Mouse (Mus musculus) liver, embryonic 11.5 days (tissue): ENCODE data around the gene Tomm22. TPM values are rescaled to one million over a fixed set of nuclear protein-coding genes. Genes with fewer than 3 reads are reported as not detected.

Experiments
- ATAC-seq: fragments of 200-750 bp; cut with Nextera tagmentation; replicated peaks from 2 replicates; pipeline ENCODE4 v1.8.0; 2017; ENCODE audit warnings: moderate number of reproducible peaks, mild to moderate bottlenecking, moderate TSS enrichment, moderate library complexity; ENCODE audit not compliant: low FRiP score
- DNase-seq: peaks from one replicate; pipeline ENCODE4 v3.0.0-alpha.2; 2017; ENCODE audit warnings: low spot score
- H3K27ac ChIP-seq: fragments of 300-500 bp; sonication (generic); 2 replicates; pipeline ENCODE4 v1.5.1; 2014; ENCODE audit warnings: mild to moderate bottlenecking, low read depth, low read length, control low read depth
- H3K27me3 ChIP-seq: fragments of 300-500 bp; sonication (generic); replicated peaks from 2 replicates; pipeline ENCODE4 v1.6.1; 2014; ENCODE audit warnings: low read length, mixed read lengths; ENCODE audit not compliant: control insufficient read depth, insufficient read depth
- H3K36me3 ChIP-seq: fragments of 300-500 bp; sonication (generic); 2 replicates; pipeline ENCODE4 v1.6.1; 2014; ENCODE audit warnings: mild to moderate bottlenecking, low read length, moderate library complexity, mixed read lengths; ENCODE audit not compliant: control insufficient read depth, insufficient read depth
- H3K4me1 ChIP-seq: fragments of 300-500 bp; sonication (generic); replicated peaks from 2 replicates; pipeline ENCODE4 v1.6.1; 2014; ENCODE audit warnings: low read length, mixed read lengths; ENCODE audit not compliant: control insufficient read depth, insufficient read depth
- H3K4me2 ChIP-seq: fragments of 300-500 bp; sonication (generic); 2 replicates; pipeline ENCODE4 v1.6.1; 2014; ENCODE audit warnings: mild to moderate bottlenecking, control low read depth, moderate library complexity
- H3K4me3 ChIP-seq: fragments of 300-500 bp; sonication (generic); 2 replicates; pipeline ENCODE4 v1.5.1; 2014; ENCODE audit warnings: low read depth, low read length, control low read depth
- H3K9ac ChIP-seq: fragments of 300-500 bp; sonication (generic); 2 replicates; pipeline ENCODE4 v1.6.1; 2014; ENCODE audit warnings: low read depth, low read length, control low read depth
- H3K9me3 ChIP-seq: fragments of 300-500 bp; sonication (generic); 2 replicates; pipeline ENCODE4 v1.6.1; 2016; ENCODE audit warnings: low read length, inconsistent platforms, mixed read lengths; ENCODE audit not compliant: control insufficient read depth
- WGBS: fragments of 180-500 bp; shearing (Covaris S2); extraction: QIAGEN DNeasy Blood & Tissue Kit; methylation state at CpG from one replicate; pipeline ENCODE4 v1.1.7; 2014; 5-methylcytosine and 5-hydroxymethylcytosine counted together
- polyA plus RNA-seq: library from polyadenylated mRNA; unstranded; fragments of >200 nt; fragmentation: Nextera tagmentation; extraction: Ambion mirVana; gene quantifications from 2 replicates; pipeline ENCODE4 v1.2.1, GENCODE M21; 2014

The Tomm22 gene
- polyA plus RNA-seq, 1 experiment from 2014 or later = 326 TPM

- no peak overlapping the region; the same call in 1 of the 2 replicates for H3K9ac ChIP-seq
- WGBS = 72% methylated on average over 4 of the region's 4 CpGs
- H3K4me1 ChIP-seq = peaks cover 49% of the 10 kb centered on the region
- no peak overlapping the region for H3K4me3 ChIP-seq
- ATAC-seq (peak; percentile 43; the same call in 1 of the 2 replicates), DNase-seq (no peak)
- H3K4me2 ChIP-seq = peak overlapping the region; percentile 97
- H3K9me3 ChIP-seq = no peaks in the 10 kb centered on the region
- H3K36me3 ChIP-seq = peaks cover 5% of the 10 kb centered on the region
- H3K27ac ChIP-seq = peak overlapping the region; percentile 5; the same call in 1 of the 2 replicates
- H3K27me3 ChIP-seq = no peaks in the 10 kb centered on the region
Observed at GRCm38 (mm10) chr15:79681973-79682372, 11.3 kb downstream of the Tomm22 start.

DNA sequence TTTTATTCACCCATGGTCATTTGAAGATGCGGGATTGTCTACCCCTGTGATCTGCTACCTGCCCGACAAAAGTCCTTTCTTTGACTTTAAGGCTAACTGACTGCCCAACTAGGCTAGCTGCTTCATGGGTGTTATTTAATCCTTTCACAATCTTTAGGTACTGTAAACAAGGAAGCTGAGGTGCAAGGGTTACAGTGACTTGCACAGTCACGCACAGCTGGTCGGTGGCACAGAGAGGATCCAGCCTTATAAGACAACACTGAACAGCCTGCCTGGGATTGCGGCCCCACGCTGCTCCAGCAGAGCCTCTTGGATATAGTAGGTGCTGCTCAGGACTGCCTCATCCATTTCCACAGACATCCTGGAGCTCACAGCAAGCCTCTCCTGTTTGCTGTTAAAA, 12.5 kb downstream of the Tomm22 start:
- DNase-seq (no peak), ATAC-seq (no peak)
- Histone ChIP-seq H3K4me2 (peak overlapping the region; percentile 97), H3K4me1 (peaks cover 49% of the 10 kb centered on the region), H3K36me3 (peaks cover 5% of the 10 kb centered on the region), H3K27ac (peak overlapping the region; percentile 64; the same call in 1 of the 2 replicates), H3K4me3 (peak overlapping the region; percentile 95), H3K9ac (peak overlapping the region; percentile 50), H3K9me3 (no peaks in the 10 kb centered on the region), H3K27me3 (no peaks in the 10 kb centered on the region)
- WGBS = 73% methylated on average over 6 of the region's 6 CpGs

GRCm38 (mm10) chr15:79683707-79684465, 13.2 kb downstream of the Tomm22 start:
- H3K9ac ChIP-seq = peak overlapping the region; percentile 97
- no peak for ATAC-seq

GRCm38 (mm10) chr15:79684616-79685015, 14.0 kb downstream of the Tomm22 start:
- H3K9ac ChIP-seq = peak overlapping the region; percentile 97
- 84% methylated on average over 6 of the region's 6 CpGs for WGBS
- ATAC-seq = no peak

More at GRCm38 (mm10) chr15:79683707-79684465, 13.2 kb downstream of the Tomm22 start:
- Histone ChIP-seq H3K4me3 (peak overlapping the region; percentile 95), H3K27ac (peak overlapping the region; percentile 64; the same call in 1 of the 2 replicates), H3K4me2 (peak overlapping the region; percentile 97), H3K27me3 (no peaks in the 10 kb centered on the region), H3K4me1 (peaks cover 54% of the 10 kb centered on the region), H3K9me3 (no peaks in the 10 kb centered on the region), H3K36me3 (peaks cover 5% of the 10 kb centered on the region)
- 53% methylated on average over 19 of the region's 19 CpGs for WGBS
- DNase-seq = no peak

GRCm38 (mm10) chr15:79685141-79685641, 14.5 kb downstream of the Tomm22 start:
- Histone ChIP-seq H3K9ac (peak overlapping the region; percentile 97), H3K4me2 (peak overlapping the region; percentile 97), H3K36me3 (no peaks in the 10 kb centered on the region), H3K27me3 (no peaks in the 10 kb centered on the region), H3K27ac (peak overlapping the region; percentile 96), H3K4me1 (peaks cover 62% of the 10 kb centered on the region), H3K9me3 (no peaks in the 10 kb centered on the region), H3K4me3 (peak overlapping the region; percentile 95)
- no peak for ATAC-seq
- no peak for DNase-seq
- 34% methylated on average over 6 of the region's 6 CpGs for WGBS

More at GRCm38 (mm10) chr15:79684616-79685015, 14.0 kb downstream of the Tomm22 start:
- H3K9me3 ChIP-seq = no peaks in the 10 kb centered on the region
- H3K4me2 ChIP-seq = peak overlapping the region; percentile 97
- peak overlapping the region; percentile 96; the same call in 1 of the 2 replicates for H3K27ac ChIP-seq
- H3K27me3 ChIP-seq = no peaks in the 10 kb centered on the region
- peaks cover 61% of the 10 kb centered on the region for H3K4me1 ChIP-seq
- H3K36me3 ChIP-seq = peaks cover 2% of the 10 kb centered on the region
- peak overlapping the region; percentile 95 for H3K4me3 ChIP-seq
- DNase-seq = no peak

DNA sequence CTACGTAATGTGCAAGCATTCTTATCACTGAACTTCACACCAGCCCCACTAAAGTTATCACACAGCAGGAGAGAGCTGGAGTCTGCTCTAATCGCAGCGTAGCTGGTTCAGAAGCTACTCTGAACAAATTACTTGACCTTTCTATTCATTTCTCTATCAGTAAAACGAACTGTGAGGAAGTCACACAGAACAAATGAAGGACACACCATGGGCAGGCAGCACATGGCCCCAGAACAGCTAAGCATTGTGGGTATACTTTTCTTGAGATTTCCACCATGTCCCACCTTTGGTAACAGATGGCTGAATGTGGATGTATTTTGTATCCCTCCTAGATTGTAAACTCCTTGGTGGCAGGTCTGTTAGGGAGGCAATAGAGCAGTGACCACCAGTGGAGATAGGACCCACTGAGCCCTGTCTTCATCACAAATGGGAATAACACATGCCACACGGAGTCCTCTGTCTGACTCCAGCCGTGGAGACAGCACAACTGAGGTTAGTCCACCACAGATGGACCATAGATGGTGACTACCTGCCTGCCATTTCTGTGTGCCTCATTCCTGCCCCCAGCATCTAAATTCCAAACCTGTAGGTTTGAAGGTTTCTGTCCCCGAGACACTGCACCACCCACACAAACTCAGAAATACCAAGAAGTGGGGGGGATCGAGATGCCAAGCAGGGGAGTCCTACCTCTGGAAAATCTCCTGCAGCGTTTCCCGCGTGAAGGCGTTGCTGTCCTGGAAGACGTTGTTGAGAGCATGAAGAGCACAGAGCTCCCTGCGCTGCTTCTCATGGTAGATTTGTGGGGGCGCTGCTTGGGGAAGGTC, 15.6 kb downstream of the Tomm22 start:
- H3K36me3 ChIP-seq = no peaks in the 10 kb centered on the region
- peak overlapping the region; percentile 97 for H3K4me2 ChIP-seq
- peak overlapping the region; percentile 95 for H3K4me3 ChIP-seq
- DNase-seq (peak; percentile 41), ATAC-seq (peak; percentile 11; the same call in 1 of the 2 replicates)
- H3K9me3 ChIP-seq = no peaks in the 10 kb centered on the region
- H3K9ac ChIP-seq = peak overlapping the region; percentile 97
- peak overlapping the region; percentile 96 for H3K27ac ChIP-seq
- H3K27me3 ChIP-seq = no peaks in the 10 kb centered on the region
- peaks cover 59% of the 10 kb centered on the region for H3K4me1 ChIP-seq
- WGBS = 7% methylated on average over 15 of the region's 15 CpGs

GRCm38 (mm10) chr15:79687175-79687574, 16.5 kb downstream of the Tomm22 start:
- Histone ChIP-seq H3K27ac (peak overlapping the region; percentile 96), H3K36me3 (no peaks in the 10 kb centered on the region), H3K9me3 (no peaks in the 10 kb centered on the region), H3K4me2 (peak overlapping the region; percentile 97), H3K9ac (peak overlapping the region; percentile 97), H3K27me3 (no peaks in the 10 kb centered on the region), H3K4me1 (peaks cover 63% of the 10 kb centered on the region), H3K4me3 (peak overlapping the region; percentile 95)
- under 1% methylated on average over 29 of the region's 33 CpGs for WGBS
- DNase-seq (no peak), ATAC-seq (no peak)

DNA sequence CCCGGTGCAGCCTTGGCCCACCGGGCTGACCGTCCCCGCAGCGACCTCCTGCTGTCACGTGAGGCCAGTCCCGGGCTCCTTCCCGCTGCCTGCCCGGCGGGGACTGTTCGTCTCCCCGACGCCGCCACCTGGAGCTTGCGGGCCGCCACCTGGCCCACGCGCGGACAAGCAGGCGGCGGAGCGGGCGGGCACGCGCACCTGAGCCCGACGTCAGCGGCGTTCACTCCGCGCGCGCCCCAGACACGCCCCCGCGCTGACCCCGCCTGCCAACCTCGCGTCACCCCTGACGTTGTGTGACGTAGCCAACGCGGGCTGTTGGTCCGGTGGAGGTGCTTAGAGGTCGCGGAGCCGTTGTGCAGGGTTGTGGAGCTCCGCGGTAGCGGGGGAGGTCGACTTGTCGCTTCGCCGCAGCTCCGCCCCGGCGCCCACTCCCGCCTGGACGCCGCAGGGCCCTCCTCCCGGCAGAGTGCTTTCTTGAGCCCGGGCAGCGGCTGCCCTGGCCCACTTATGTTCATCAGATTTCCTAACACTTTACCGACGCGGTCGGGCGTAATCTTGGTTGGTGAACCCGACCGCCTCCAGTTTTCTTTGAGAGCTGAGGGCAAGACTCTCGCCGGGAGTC, 17.1 kb downstream of the Tomm22 start, which contains the start of gene Josd1:
Gene Josd1 (minus strand): TSS at position 274 of the 622 bp plus-strand sequence.
- ATAC-seq = peak; percentile 70
- Histone ChIP-seq H3K4me2 (peak within 1 kb of the TSS; percentile 97), H3K4me3 (peak within 1 kb of the TSS; percentile 95), H3K36me3 (no peaks in the 10 kb centered on the region), H3K4me1 (peaks cover 63% of the 10 kb centered on the region), H3K27me3 (no peaks in the 10 kb centered on the region), H3K9me3 (no peaks in the 10 kb centered on the region), H3K9ac (peak within 1 kb of the TSS; percentile 97), H3K27ac (peak within 1 kb of the TSS; percentile 96)
- WGBS = under 1% methylated on average over 65 of the region's 72 CpGs
- peak; percentile 99 for DNase-seq
